18 mouse cellular contexts compared by ENCODE assay signal in the genomic region with DNA sequence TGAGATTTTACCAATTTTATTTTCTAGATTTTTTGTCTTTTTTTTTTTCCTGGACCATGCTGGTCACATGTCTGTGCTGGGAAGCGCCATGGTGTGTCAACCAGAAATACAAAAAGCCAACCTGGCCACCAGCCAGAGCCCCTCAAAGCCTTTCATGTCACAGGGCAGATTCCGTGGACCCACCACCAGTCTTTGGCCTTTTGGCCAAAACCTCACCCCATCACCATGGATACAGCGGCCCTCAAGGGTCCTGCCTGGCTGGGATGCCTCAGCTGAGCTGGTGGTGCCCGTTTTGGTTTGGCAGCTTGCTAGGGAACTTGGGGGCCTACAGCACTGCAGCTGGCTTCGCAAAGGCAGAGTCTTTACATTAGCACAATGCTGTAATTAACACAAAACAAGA. TPM values are rescaled to one million over a fixed set of nuclear protein-coding genes. Genes with fewer than 3 reads are reported as not detected.
DNase-seq lines count a peak whose midpoint lies in the region; ATAC-seq and TF ChIP-seq lines count a peak whose summit lies in the region.
"Had no signal": no experiment of that assay in that cellular context is flagged by ENCODE, and none has a peak within 500 bp of the region (broad histone marks: within the 10 kb centered on the region; RNA-seq: fewer than 3 reads in every experiment).

No protein-coding gene starts in this region.

- H3K79me2 ChIP-seq in liver, adult 2 months (ENCODE audit: control insufficient read depth, insufficient read depth, low read length): no peaks in the 10 kb centered on the region

- peaks cover 8% of the 10 kb centered on the region for H3K4me1 ChIP-seq in forebrain, embryonic 12.5 days
- H3K4me1 ChIP-seq in forebrain, embryonic 10.5 days: peaks cover 13% of the 10 kb centered on the region
- peaks cover 38% of the 10 kb centered on the region for H3K4me1 ChIP-seq in liver, adult 2 months (ENCODE audit: control insufficient read depth, insufficient read depth, low read length)
- H3K4me1 ChIP-seq in liver, embryonic 12.5 days: peaks cover 8% of the 10 kb centered on the region; the same call in 1 of the 2 replicates
- no peaks in the 10 kb centered on the region for H3K4me1 ChIP-seq in hindbrain, postnatal 0 days (ENCODE audit: insufficient read depth, low read length)
- H3K4me1 ChIP-seq: embryonic facial prominence, embryonic 13.5 days had no signal

- H3K27me3 ChIP-seq in forebrain, embryonic 12.5 days: no peaks in the 10 kb centered on the region
- H3K27me3 ChIP-seq in forebrain, embryonic 10.5 days (ENCODE audit: poor library complexity, severe bottlenecking): no peaks in the 10 kb centered on the region
- no peaks in the 10 kb centered on the region for H3K27me3 ChIP-seq in liver, adult 2 months (ENCODE audit: control insufficient read depth, insufficient read depth, low read length)
- no peaks in the 10 kb centered on the region for H3K27me3 ChIP-seq in liver, embryonic 12.5 days (replicated peaks)
- no peaks in the 10 kb centered on the region for H3K27me3 ChIP-seq in hindbrain, postnatal 0 days (ENCODE audit: insufficient read depth, low read length)
- H3K27me3 ChIP-seq: embryonic facial prominence, embryonic 13.5 days; heart, embryonic 15.5 days; limb, embryonic 15.5 days; neural tube, embryonic 12.5 days had no signal

- DNase-seq in forebrain, embryonic 10.5 days (ENCODE audit: extremely low spot score, low spot score): no peak
- DNase-seq in liver, adult 2 months (ENCODE audit: extremely low read depth, low read depth, low spot score): no peak
- DNase-seq in brain, embryonic 14.5 days (ENCODE audit: low read depth): peak; percentile 62
- DNase-seq in hindbrain, postnatal 0 days (ENCODE audit: low spot score): peak; percentile 79
- DNase-seq in adrenal gland, postnatal 10 days: no peak
- DNase-seq: kidney, adult 18-20 months; lung, postnatal 4 days; thymus, postnatal 14 days had no signal

- peak overlapping the region; percentile 56; the same call in 1 of the 2 replicates for H3K27ac ChIP-seq in forebrain, embryonic 12.5 days
- H3K27ac ChIP-seq in forebrain, embryonic 10.5 days: no peak overlapping the region
- peak overlapping the region; percentile 49 for H3K27ac ChIP-seq in liver, adult 2 months (replicated peaks; ENCODE audit: insufficient read depth, low read depth, low read length)
- H3K27ac ChIP-seq in liver, embryonic 12.5 days: no peak overlapping the region
- H3K27ac ChIP-seq in hindbrain, postnatal 0 days: no peak overlapping the region
- H3K27ac ChIP-seq: embryonic facial prominence, embryonic 13.5 days; heart, embryonic 15.5 days; limb, embryonic 15.5 days; neural tube, embryonic 12.5 days had no signal

- no peak for TF ChIP-seq POLR2A in liver, adult 2 months (IDR thresholded peaks at IDR 0.05; ENCODE audit: extremely low read depth, insufficient read depth, low read length)
- TF ChIP-seq POLR2A in brain, embryonic 14.5 days (IDR thresholded peaks at IDR 0.05; ENCODE audit: borderline replicate concordance, extremely low read depth, insufficient read depth, insufficient read length, poor library complexity, severe bottlenecking): no peak

- H3K36me3 ChIP-seq in forebrain, embryonic 12.5 days (replicated peaks): peaks cover 51% of the 10 kb centered on the region
- H3K36me3 ChIP-seq in forebrain, embryonic 10.5 days (replicated peaks): peaks cover 66% of the 10 kb centered on the region
- no peaks in the 10 kb centered on the region for H3K36me3 ChIP-seq in liver, adult 2 months (ENCODE audit: control insufficient read depth, insufficient read depth, low read length)
- peaks cover 45% of the 10 kb centered on the region for H3K36me3 ChIP-seq in liver, embryonic 12.5 days
- H3K36me3 ChIP-seq in hindbrain, postnatal 0 days (ENCODE audit: insufficient read depth, low read length): peaks cover 10% of the 10 kb centered on the region; the same call in 1 of the 2 replicates

- H3K4me2 ChIP-seq in forebrain, embryonic 12.5 days: no peak overlapping the region
- H3K4me2 ChIP-seq in liver, embryonic 12.5 days: no peak overlapping the region
- H3K4me2 ChIP-seq in hindbrain, postnatal 0 days (ENCODE audit: low read depth, low read length): no peak overlapping the region
- H3K4me2 ChIP-seq: embryonic facial prominence, embryonic 13.5 days; heart, embryonic 15.5 days; limb, embryonic 15.5 days; neural tube, embryonic 12.5 days had no signal

- 63% methylated on average over 5 of the region's 5 CpGs for WGBS in forebrain, embryonic 12.5 days
- 84% methylated on average over 5 of the region's 5 CpGs for WGBS in forebrain, embryonic 10.5 days
- 51% methylated on average over 5 of the region's 5 CpGs for WGBS in liver, adult 2 months
- 66% methylated on average over 5 of the region's 5 CpGs for WGBS in liver, embryonic 12.5 days (ENCODE audit: insufficient replicate concordance)
- 34% methylated on average over 5 of the region's 5 CpGs for WGBS in hindbrain, postnatal 0 days

- ATAC-seq in forebrain, embryonic 12.5 days (ENCODE audit: low FRiP score): no peak
- no peak for ATAC-seq in liver, embryonic 12.5 days
- ATAC-seq in hindbrain, postnatal 0 days: peak; percentile 70
- ATAC-seq in inflammation-experienced regulatory T-cells, adult 6 months: no peak

- H3K9me3 ChIP-seq in forebrain, embryonic 12.5 days: no peaks in the 10 kb centered on the region
- H3K9me3 ChIP-seq in forebrain, embryonic 10.5 days: no peaks in the 10 kb centered on the region
- no peaks in the 10 kb centered on the region for H3K9me3 ChIP-seq in liver, embryonic 12.5 days (replicated peaks)
- H3K9me3 ChIP-seq in hindbrain, postnatal 0 days (ENCODE audit: low read length): no peaks in the 10 kb centered on the region
- H3K9me3 ChIP-seq: embryonic facial prominence, embryonic 13.5 days; heart, embryonic 15.5 days; limb, embryonic 15.5 days; neural tube, embryonic 12.5 days had no signal

- no peak overlapping the region for H3K9ac ChIP-seq in forebrain, embryonic 12.5 days
- H3K9ac ChIP-seq in liver, adult 2 months (ENCODE audit: low read depth, low read length): no peak overlapping the region
- H3K9ac ChIP-seq in liver, embryonic 12.5 days: no peak overlapping the region
- H3K9ac ChIP-seq in hindbrain, postnatal 0 days (replicated peaks; ENCODE audit: low read length): no peak overlapping the region
- H3K9ac ChIP-seq: embryonic facial prominence, embryonic 13.5 days; heart, embryonic 15.5 days; limb, embryonic 15.5 days; neural tube, embryonic 12.5 days had no signal

- TF ChIP-seq CTCF in liver, adult 2 months (IDR thresholded peaks at IDR 0.05; ENCODE audit: low read depth, low read length): no peak
- TF ChIP-seq CTCF in brain, embryonic 14.5 days (IDR thresholded peaks at IDR 0.05; ENCODE audit: borderline replicate concordance, extremely low read depth, insufficient read depth, insufficient read length): no peak
- no peak for TF ChIP-seq CTCF in hindbrain, postnatal 0 days (IDR thresholded peaks at IDR 0.05; ENCODE audit: low read depth)

- H3K4me3 ChIP-seq in forebrain, embryonic 12.5 days (replicated peaks): no peak overlapping the region
- no peak overlapping the region for H3K4me3 ChIP-seq in forebrain, embryonic 10.5 days
- H3K4me3 ChIP-seq in liver, adult 2 months (ENCODE audit: insufficient read depth, low read depth, low read length): no peak overlapping the region
- no peak overlapping the region for H3K4me3 ChIP-seq in liver, embryonic 12.5 days
- H3K4me3 ChIP-seq in hindbrain, postnatal 0 days (ENCODE audit: low read length): no peak overlapping the region
- H3K4me3 ChIP-seq: embryonic facial prominence, embryonic 13.5 days; heart, embryonic 15.5 days; limb, embryonic 15.5 days; neural tube, embryonic 12.5 days had no signal

RNA-seq across cellular contexts. Expression of gene Ccnd1, which starts 9.8 kb away (rescaled TPM):
- polyA plus RNA-seq in forebrain, embryonic 12.5 days (2016; fragmentation: Nextera tagmentation; extraction: Ambion mirVana): 214 and 257 TPM in 2 replicates
- 233 and 246 TPM in 2 replicates for polyA plus RNA-seq in forebrain, embryonic 10.5 days (2016; fragmentation: Nextera tagmentation; extraction: Ambion mirVana)
- 42.5 and 49.3 TPM in 2 replicates for total RNA-seq in liver, adult 2 months (2014; rRNA removed)
- 36.4 and 55.0 TPM in 2 replicates for polyA plus RNA-seq in liver, adult 2 months (2012; rRNA removed)
- 46.0 and 47.1 TPM in 2 replicates for polyA plus RNA-seq in liver, embryonic 12.5 days (2016; fragmentation: Nextera tagmentation; extraction: Ambion mirVana)
- 46.2 and 55.4 TPM in 2 replicates for polyA plus RNA-seq in brain, embryonic 14.5 days (2012; rRNA removed)
- total RNA-seq in hindbrain, postnatal 0 days (2014; rRNA removed): 49.7 and 67.8 TPM in 2 replicates
- polyA plus RNA-seq in hindbrain, postnatal 0 days (2015; fragmentation: Nextera tagmentation; extraction: Ambion mirVana): 37.6 and 42.8 TPM in 2 replicates
- 1 to 10 TPM; 1.2 to 1.8 (median 1.5) TPM for polyA plus RNA-seq in inflammation-experienced regulatory T-cells, adult 6 months (2017; shearing (Covaris generic))
- total RNA-seq in adrenal gland, postnatal 10 days (2021): 10 to 100 TPM; 72.7 to 80.8 TPM

RNA-seq across cellular contexts. Expression of gene LTO1, which starts 15.0 kb away (rescaled TPM):
- polyA plus RNA-seq in forebrain, embryonic 12.5 days (2016; fragmentation: Nextera tagmentation; extraction: Ambion mirVana): 32.6 and 34.0 TPM in 2 replicates
- polyA plus RNA-seq in forebrain, embryonic 10.5 days (2016; fragmentation: Nextera tagmentation; extraction: Ambion mirVana): 24.6 and 26.7 TPM in 2 replicates
- 8.9 and 10.6 TPM in 2 replicates for total RNA-seq in liver, adult 2 months (2014; rRNA removed)
- 10.1 and 11.2 TPM in 2 replicates for polyA plus RNA-seq in liver, adult 2 months (2012; rRNA removed)
- polyA plus RNA-seq in liver, embryonic 12.5 days (2016; fragmentation: Nextera tagmentation; extraction: Ambion mirVana): 11.6 and 12.8 TPM in 2 replicates
- 40.7 and 42.2 TPM in 2 replicates for polyA plus RNA-seq in brain, embryonic 14.5 days (2012; rRNA removed)
- 22.6 and 25.9 TPM in 2 replicates for total RNA-seq in hindbrain, postnatal 0 days (2014; rRNA removed)
- polyA plus RNA-seq in hindbrain, postnatal 0 days (2015; fragmentation: Nextera tagmentation; extraction: Ambion mirVana): 19.3 and 22.4 TPM in 2 replicates
- 10 to 100 TPM; 27.4 to 42.5 (median 30.4) TPM for polyA plus RNA-seq in inflammation-experienced regulatory T-cells, adult 6 months (2017; shearing (Covaris generic))
- 10 to 100 TPM; 25.6 to 26.2 TPM for total RNA-seq in adrenal gland, postnatal 10 days (2021)

RNA-seq across cellular contexts. Expression of gene Fgf15, which starts 33.6 kb away (rescaled TPM):
- 69.9 and 94.0 TPM in 2 replicates for polyA plus RNA-seq in forebrain, embryonic 12.5 days (2016; fragmentation: Nextera tagmentation; extraction: Ambion mirVana)
- 60.7 and 78.7 TPM in 2 replicates for polyA plus RNA-seq in forebrain, embryonic 10.5 days (2016; fragmentation: Nextera tagmentation; extraction: Ambion mirVana)
- not detected in 2 replicates for total RNA-seq in liver, adult 2 months (2014; rRNA removed)
- polyA plus RNA-seq in liver, adult 2 months (2012; rRNA removed): not detected in 2 replicates
- not detected in 2 replicates for polyA plus RNA-seq in liver, embryonic 12.5 days (2016; fragmentation: Nextera tagmentation; extraction: Ambion mirVana)
- 24.6 and 28.4 TPM in 2 replicates for polyA plus RNA-seq in brain, embryonic 14.5 days (2012; rRNA removed)
- total RNA-seq in hindbrain, postnatal 0 days (2014; rRNA removed): 9.9 and 11.3 TPM in 2 replicates
- polyA plus RNA-seq in hindbrain, postnatal 0 days (2015; fragmentation: Nextera tagmentation; extraction: Ambion mirVana): 9.1 and 9.4 TPM in 2 replicates
- not detected for polyA plus RNA-seq in inflammation-experienced regulatory T-cells, adult 6 months (2017; shearing (Covaris generic))
- not detected for total RNA-seq in adrenal gland, postnatal 10 days (2021)
- total RNA-seq: hematopoietic stem cell, adult 5-6 weeks; layer of hippocampus, postnatal 10 days; left cerebral cortex, postnatal 10 days had no signal
- polyA plus RNA-seq: heart, embryonic 15.5 days; limb, embryonic 15.5 days had no signal

Comparison
In these comparisons a context has a peak if more than half of its experiments do, and no peak if none do; other contexts are left out.
1. H3K27ac ChIP-seq: peak in forebrain, embryonic 12.5 days (single experiment) and liver, adult 2 months (single experiment); none in forebrain, embryonic 10.5 days (single experiment), liver, embryonic 12.5 days (single experiment) and hindbrain, postnatal 0 days (single experiment).
2. DNase-seq: peak in brain, embryonic 14.5 days (single experiment) and hindbrain, postnatal 0 days (single experiment); none in forebrain, embryonic 10.5 days (single experiment), liver, adult 2 months (single experiment) and adrenal gland, postnatal 10 days (single experiment).
3. RNA of gene Ccnd1, which starts 9.8 kb away (polyA plus RNA-seq): 233 to 246 TPM in forebrain, embryonic 10.5 days, 214 to 257 TPM in forebrain, embryonic 12.5 days, 46.2 to 55.4 TPM in brain, embryonic 14.5 days, 36.4 to 55.0 TPM in liver, adult 2 months, 46.0 to 47.1 TPM in liver, embryonic 12.5 days and 37.6 to 42.8 TPM in hindbrain, postnatal 0 days; 1.2 to 1.8 TPM in inflammation-experienced regulatory T-cells, adult 6 months; every median in the first group is over 10 times any median in the second.